Mouse (Mus musculus): ENCODE results near the gene Krt75.

DNA sequence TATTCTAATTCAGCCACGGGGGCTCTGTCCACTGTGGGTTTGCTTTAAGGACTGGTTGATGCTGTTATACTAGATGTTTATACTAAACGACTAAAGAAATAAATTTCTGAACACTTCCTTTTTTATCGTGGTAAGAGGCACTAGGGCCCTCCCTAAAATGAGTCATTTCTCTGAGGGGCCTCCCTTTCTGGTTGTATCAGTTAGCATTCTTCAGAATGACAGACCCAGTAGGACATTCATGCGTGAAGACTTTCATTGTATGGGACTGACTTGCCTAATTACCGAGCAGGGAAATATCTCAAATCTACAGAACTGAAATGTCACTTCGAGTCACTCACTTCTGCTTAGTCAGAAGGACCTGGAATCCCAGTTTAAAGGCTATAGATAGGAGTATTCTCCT, 25.4 kb upstream of the Krt75 start:
- no peak for TF ChIP-seq POLR2A (IDR thresholded peaks at IDR 0.05; ENCODE audit: low read depth, low read length)
- TF ChIP-seq CTCF (IDR thresholded peaks at IDR 0.05; ENCODE audit: extremely low read depth, insufficient read length, insufficient replicate concordance, low read depth, low read length), result no peak

Measured in small intestine, adult 2 months (tissue).